Mouse (Mus musculus) small intestine, adult 2 months (tissue): ENCODE measurements around the gene B4galt4. TPM values are rescaled to one million over a fixed set of nuclear protein-coding genes. Genes with fewer than 3 reads are reported as not detected.
A peak's percentile ranks its signal among the peaks of the same experiment; 100 is the strongest.

ENCODE experiments used
- H3K27ac ChIP-seq: fragments of 200-500 bp; 2 replicates; pipeline ENCODE4 v1.5.1; 2012; ENCODE audit warnings: low read depth, low read length, control low read depth, inconsistent platforms; ENCODE audit not compliant: insufficient read depth
- H3K27me3 ChIP-seq: fragments of 200-500 bp; 2 replicates; pipeline ENCODE4 v1.6.1; 2012; ENCODE audit warnings: mild to moderate bottlenecking, moderate library complexity, low read length, inconsistent platforms; ENCODE audit not compliant: control insufficient read depth, insufficient read depth
- H3K36me3 ChIP-seq: fragments of 200-500 bp; 2 replicates; pipeline ENCODE4 v1.6.1; 2012; ENCODE audit warnings: mild to moderate bottlenecking, low read length, control low read depth, inconsistent platforms; ENCODE audit not compliant: control insufficient read depth, insufficient read depth
- H3K4me1 ChIP-seq: fragments of 200-500 bp; 2 replicates; pipeline ENCODE4 v1.6.1; 2012; ENCODE audit warnings: low read length, inconsistent platforms, mixed read lengths; ENCODE audit not compliant: control insufficient read depth, insufficient read depth, insufficient read length
- H3K4me3 ChIP-seq: fragments of 200-500 bp; 2 replicates; pipeline ENCODE4 v1.5.1; 2012; ENCODE audit warnings: low read depth, mild to moderate bottlenecking, control low read depth, inconsistent platforms, low read length, moderate library complexity
- CTCF ChIP-seq: fragments of 200-500 bp; IDR thresholded peaks from 2 replicates; pipeline ENCODE4 v1.5.1; 2012; ENCODE audit warnings: low read depth, mild to moderate bottlenecking, control low read depth, inconsistent platforms, low read length, moderate library complexity, mixed read lengths; ENCODE audit not compliant: insufficient replicate concordance, insufficient read length; ENCODE audit errors: extremely low read depth
- POLR2A ChIP-seq: fragments of 200-500 bp; IDR thresholded peaks from 2 replicates; pipeline ENCODE4 v1.6.1; 2012; ENCODE audit warnings: low read depth, mild to moderate bottlenecking, control low read depth, inconsistent platforms, low read length, moderate library complexity
- WGBS: fragments of 180-500 bp; shearing (Covaris S2); methylation state at CpG from one replicate; pipeline ENCODE4 v1.1.7; 2018; 5-methylcytosine and 5-hydroxymethylcytosine counted together
- polyA plus RNA-seq: library from polyadenylated mRNA; depleted of rRNA; stranded (reverse); fragments of >200 nt; gene quantifications from 2 replicates; pipeline ENCODE4 v1.2.3, GENCODE M21; 2012

Gene B4galt4
- polyA plus RNA-seq, 1 experiment: 8.7 TPM

GRCm38 (mm10) chr16:38753631-38754030, 11.6 kb downstream of the B4galt4 start:
- H3K27ac ChIP-seq: no peak overlapping the region
- no peak overlapping the region for H3K4me3 ChIP-seq
- H3K4me1 ChIP-seq: peaks cover 10% of the 10 kb centered on the region; the same call in 1 of the 2 replicates
- WGBS: 82% methylated on average over 11 of the region's 11 CpGs
- TF ChIP-seq POLR2A (no peak), CTCF (no peak)
- H3K27me3 ChIP-seq: no peaks in the 10 kb centered on the region
- H3K36me3 ChIP-seq: peaks cover 20% of the 10 kb centered on the region

- WGBS: 67% methylated on average over 7 of the region's 7 CpGs
- Histone ChIP-seq H3K27ac (no peak overlapping the region), H3K27me3 (no peaks in the 10 kb centered on the region), H3K4me3 (no peak overlapping the region), H3K36me3 (peaks cover 25% of the 10 kb centered on the region), H3K4me1 (peaks cover 11% of the 10 kb centered on the region)
- TF ChIP-seq CTCF (no peak), POLR2A (no peak)
These were observed 13.6 kb downstream of the B4galt4 start for GRCm38 (mm10) chr16:38755452-38756176.

- H3K4me1 ChIP-seq: peaks cover 11% of the 10 kb centered on the region
- WGBS: 52% methylated on average over 5 of the region's 5 CpGs
- H3K4me3 ChIP-seq: no peak overlapping the region
- no peaks in the 10 kb centered on the region for H3K27me3 ChIP-seq
- TF ChIP-seq POLR2A (no peak), CTCF (no peak)
- no peak overlapping the region for H3K27ac ChIP-seq
- H3K36me3 ChIP-seq: peaks cover 25% of the 10 kb centered on the region
These were observed 14.1 kb downstream of the B4galt4 start for GRCm38 (mm10) chr16:38756177-38756503.

GRCm38 (mm10) chr16:38756572-38756971, 14.5 kb downstream of the B4galt4 start:
- WGBS: 58% methylated on average over 4 of the region's 4 CpGs
- TF ChIP-seq POLR2A (no peak), CTCF (no peak)
- no peaks in the 10 kb centered on the region for H3K27me3 ChIP-seq

GRCm38 (mm10) chr16:38757626-38758025, 15.6 kb downstream of the B4galt4 start:
- Histone ChIP-seq H3K27me3 (no peaks in the 10 kb centered on the region), H3K4me1 (peaks cover 5% of the 10 kb centered on the region), H3K4me3 (no peak overlapping the region), H3K36me3 (peaks cover 23% of the 10 kb centered on the region), H3K27ac (no peak overlapping the region; the same call in 1 of the 2 replicates)
- 96% methylated on average over 19 of the region's 19 CpGs for WGBS
- TF ChIP-seq POLR2A (no peak), CTCF (no peak)

More at GRCm38 (mm10) chr16:38756572-38756971, 14.5 kb downstream of the B4galt4 start:
- peaks cover 11% of the 10 kb centered on the region for H3K4me1 ChIP-seq
- no peak overlapping the region for H3K4me3 ChIP-seq
- peaks cover 26% of the 10 kb centered on the region for H3K36me3 ChIP-seq
- peak overlapping the region; percentile 13; the same call in 1 of the 2 replicates for H3K27ac ChIP-seq

GRCm38 (mm10) chr16:38758104-38758861, 16.2 kb downstream of the B4galt4 start:
- Histone ChIP-seq H3K36me3 (peaks cover 24% of the 10 kb centered on the region), H3K27ac (no peak overlapping the region), H3K4me3 (no peak overlapping the region), H3K27me3 (no peaks in the 10 kb centered on the region), H3K4me1 (peaks cover 5% of the 10 kb centered on the region)
- 70% methylated on average over 12 of the region's 12 CpGs for WGBS
- TF ChIP-seq POLR2A (no peak), CTCF (no peak)

- Histone ChIP-seq H3K27ac (no peak overlapping the region), H3K36me3 (peaks cover 17% of the 10 kb centered on the region)
These were observed 18.2 kb downstream of the B4galt4 start for GRCm38 (mm10) chr16:38760239-38760638.

More at GRCm38 (mm10) chr16:38760239-38760638, 18.2 kb downstream of the B4galt4 start:
- 90% methylated on average over 5 of the region's 5 CpGs for WGBS
- no peaks in the 10 kb centered on the region for H3K27me3 ChIP-seq
- H3K4me1 ChIP-seq: peaks cover 5% of the 10 kb centered on the region
- TF ChIP-seq POLR2A (no peak), CTCF (no peak)
- H3K4me3 ChIP-seq: no peak overlapping the region
